Mouse (Mus musculus): ENCODE measurements around the gene Rad23a. TPM values are rescaled to one million over a fixed set of nuclear protein-coding genes. Genes with fewer than 3 reads are reported as not detected.
"Not testable (repeated sequence)": the region's sequence is repeated elsewhere in the genome, so short reads cannot be mapped to it uniquely, and the experiment has no call there.

Rad23a gene
- total RNA-seq, 2 experiments from 2014 or later = 134 TPM

DNA sequence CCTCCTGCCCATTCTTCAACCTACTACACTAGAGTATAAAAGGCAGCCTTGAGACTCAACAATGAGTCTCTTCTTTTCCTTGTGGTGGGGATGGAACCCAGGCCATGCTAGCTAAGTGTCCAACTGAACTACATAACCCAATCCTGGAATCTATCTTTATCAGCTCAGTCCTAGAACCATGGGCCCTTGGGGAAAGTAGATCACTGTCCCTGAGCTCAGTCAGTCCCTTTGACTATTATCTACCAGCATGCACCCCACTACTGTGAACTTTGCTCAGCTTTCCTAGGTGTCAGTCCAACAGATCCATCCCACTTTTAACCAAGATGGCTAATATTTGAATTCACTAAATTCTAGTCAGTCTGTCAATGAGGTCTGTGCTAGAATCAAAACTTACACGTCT is 1.0 kb upstream of the Rad23a start:
- no peak for DNase-seq

DNA sequence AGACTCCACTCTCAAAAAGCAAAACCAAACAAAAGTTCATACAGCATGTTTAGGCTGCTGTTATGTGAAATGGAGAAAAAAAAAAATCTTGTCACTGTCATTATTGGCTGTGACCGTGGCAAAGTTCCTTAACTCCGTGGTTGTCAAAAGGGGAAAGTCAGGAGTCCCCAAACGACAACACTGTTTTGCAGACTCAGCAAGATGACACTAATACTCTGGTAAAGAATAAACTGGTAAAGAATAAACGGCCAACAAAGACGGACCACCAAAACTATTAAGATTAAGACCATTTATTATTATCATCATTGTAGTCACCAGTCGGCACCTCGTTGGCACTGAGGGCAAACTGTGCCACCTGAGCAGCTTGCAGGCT is 604 bp downstream of the Rad23a start:
- DNase-seq = no peak

DNA sequence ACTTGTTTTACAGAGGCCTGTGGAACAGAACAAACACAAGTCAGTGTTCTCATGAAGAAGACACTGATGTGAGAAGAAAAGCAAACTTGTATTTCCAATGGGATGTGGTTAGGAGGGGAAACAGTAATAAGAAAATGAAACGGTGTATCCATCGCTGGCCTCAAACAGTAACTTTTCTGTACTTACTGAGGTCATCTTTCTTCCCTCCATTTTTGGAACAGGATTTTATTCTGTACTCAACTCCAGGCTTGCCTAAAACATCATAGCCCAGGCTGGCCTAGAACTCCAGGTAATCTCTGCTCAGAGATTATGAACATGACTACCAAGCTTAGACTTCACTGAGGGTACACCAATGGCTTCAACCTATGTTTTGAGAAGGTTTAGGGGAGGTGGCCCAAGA is 1.1 kb downstream of the Rad23a start:
- DNase-seq = no peak

DNA sequence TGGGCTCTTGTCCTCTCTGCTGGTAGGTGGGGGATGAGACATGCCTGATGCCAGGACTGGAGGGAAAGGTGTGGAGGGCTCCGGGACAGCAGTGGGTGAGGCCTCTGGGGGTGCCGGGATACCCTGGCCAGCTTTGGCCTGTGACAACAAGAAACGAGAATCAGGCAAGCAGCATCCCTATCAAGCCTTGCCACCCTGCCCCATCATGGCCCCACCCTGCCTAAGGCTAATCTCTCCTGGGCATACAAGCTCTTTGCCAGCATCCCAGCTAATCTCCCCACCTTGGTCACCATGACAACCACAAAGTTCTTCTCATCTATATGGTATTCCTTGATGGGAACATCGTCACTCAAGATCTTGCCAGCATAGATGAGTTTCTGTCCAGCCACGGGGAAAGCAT is 2.0 kb downstream of the Rad23a start:
- no peak for DNase-seq

DNA sequence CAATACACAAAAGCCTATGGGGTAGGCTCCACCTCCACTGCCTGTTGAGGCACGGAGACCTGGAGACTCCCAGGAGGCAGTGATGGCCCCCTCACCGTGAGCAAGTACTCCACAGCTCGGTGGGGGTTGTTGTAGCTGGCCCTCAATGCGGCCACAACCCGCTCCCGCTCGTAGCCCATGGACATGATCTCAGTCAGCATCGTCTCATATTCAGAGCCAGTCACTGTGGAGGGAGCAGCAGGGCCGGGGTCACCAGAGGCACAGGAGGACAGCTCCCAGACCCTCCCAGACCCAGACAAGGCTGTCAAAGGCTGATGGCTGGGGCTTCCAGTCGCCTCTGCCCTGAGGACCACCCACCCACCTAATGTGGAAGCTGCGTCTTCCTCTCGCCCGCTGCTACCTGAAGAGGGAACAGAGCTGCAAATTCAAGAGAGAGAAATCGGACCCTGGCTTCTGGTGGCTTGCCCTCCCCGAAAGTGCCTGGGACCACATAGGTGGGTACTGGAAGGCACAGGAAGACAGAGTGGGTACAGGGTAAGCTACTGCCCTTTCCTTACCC is 2.5 kb downstream of the Rad23a start:
- no peak for DNase-seq

DNA sequence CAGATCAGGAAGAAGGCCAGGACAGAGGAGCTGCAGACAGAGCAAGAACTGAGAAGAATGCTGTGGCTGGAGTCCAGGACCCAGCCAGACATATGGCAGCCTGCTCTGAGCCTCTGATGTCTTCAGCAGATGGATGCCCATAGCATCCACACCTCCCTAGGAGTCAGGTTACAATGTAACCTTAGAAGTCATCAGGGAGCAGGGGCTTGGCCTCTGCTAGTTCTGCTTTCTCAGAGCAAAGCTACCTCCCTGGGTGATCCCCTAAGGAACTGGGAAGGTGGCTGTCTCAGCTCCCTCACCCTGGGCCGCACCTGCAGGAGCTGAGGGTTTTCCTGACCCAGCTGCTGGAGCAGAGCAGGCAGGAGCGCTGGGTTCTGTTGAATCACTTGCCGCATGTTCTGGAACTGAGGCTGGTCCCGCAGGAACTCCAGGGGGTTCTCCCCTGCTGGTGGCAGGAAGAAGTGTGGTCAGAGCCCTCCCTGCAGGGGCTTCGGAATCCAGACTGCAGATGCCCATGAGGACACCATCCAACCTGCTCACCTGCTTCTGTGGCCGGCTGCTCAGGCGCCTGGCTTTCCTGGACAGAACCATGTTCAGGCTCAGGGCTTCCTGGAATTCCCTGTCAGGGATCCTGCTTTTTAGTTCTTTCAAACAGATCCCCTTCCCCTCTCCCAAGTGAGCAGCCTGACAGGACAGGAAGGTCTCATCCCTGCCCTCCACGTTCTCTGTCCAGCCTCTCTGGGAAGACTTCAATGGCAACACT is 3.1 kb downstream of the Rad23a start:
- DNase-seq = no peak

DNA sequence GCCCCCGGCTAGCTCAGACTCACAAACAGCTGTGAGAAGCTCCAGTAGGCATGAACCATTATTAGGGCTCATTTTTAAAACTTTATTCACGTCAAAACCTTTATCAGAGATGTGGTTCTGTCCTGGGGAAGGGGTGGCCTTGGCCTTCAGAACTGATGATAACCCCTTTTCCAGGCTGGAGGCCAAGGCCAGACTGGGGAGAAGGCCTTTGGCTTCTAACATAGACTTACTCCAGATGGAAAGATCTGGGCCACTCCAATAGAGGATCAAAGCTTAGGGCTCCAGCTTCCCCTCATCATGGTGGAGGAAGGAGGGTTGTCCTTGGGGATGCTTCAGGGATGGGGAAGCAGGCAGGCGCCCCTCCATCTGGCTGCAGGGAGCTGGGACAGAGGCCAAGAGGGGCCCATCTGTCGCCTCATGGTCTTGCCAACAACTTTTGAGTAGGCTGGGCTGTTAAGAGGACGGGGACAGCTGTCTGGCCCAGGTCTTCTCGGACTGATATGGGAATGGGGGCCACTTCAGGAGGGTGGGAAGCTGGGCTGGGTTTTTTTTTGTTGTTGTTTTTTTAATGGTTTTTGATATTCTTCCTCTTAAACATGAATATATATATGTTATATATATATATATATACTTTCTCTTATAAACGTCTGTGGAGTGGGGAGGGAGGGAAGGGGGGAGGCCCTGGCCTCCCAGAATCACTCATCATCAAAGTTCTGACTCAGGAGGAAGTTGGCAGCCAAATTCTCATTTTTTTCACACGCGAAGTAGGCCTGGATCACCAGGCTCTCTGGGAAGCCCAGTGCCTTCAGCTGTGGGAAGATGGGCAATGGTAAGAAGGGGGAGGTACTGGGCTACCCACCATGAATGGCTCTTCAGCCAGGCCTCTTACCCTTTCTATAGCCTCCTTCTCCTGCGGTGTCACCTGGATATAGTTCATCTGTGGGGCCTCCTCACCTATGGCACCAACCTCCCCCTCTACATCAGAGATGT is 5.3 kb downstream of the Rad23a start:
- DNase-seq = no peak

DNA sequence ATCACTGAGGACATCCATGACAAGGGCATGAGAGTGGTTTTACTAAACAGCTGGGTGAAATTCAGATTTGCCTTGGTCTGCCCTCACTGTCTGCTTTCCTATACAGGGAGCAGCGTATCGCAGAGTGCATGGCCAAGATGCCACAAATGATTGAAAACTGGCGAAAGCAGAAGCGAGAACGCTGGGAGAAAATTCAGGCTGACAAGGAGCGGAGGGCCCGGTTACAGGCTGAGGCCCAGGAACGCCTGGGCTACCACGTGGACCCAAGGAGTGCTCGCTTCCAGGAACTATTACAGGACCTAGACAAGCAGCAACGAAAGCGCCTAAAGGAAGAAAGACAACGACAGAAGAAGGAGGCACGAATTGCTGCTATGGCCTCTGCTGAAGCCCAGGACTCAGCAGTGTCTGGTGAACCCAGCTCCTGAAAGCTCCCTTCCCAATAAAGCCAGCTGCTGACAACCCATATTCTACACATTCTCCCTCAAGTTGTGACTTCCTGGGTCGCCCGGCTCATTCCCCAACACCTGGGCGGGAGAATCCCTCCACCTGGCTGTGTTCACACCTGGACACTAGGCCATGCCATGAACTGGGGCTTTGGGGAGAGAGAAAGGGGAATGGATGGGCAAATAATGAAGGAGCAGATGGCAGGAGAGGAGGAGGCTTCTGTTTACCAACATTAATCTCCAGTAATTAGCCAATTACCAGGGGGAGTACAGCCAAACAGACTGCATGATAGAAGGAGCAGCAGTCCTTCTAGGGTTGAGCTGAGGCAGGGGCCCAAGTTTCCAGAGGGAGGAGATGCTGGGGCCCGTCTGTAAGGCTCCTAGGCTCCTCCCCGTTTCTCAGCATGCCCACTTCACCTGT is 6.2 kb downstream of the Rad23a start:
- DNase-seq = no peak

DNA sequence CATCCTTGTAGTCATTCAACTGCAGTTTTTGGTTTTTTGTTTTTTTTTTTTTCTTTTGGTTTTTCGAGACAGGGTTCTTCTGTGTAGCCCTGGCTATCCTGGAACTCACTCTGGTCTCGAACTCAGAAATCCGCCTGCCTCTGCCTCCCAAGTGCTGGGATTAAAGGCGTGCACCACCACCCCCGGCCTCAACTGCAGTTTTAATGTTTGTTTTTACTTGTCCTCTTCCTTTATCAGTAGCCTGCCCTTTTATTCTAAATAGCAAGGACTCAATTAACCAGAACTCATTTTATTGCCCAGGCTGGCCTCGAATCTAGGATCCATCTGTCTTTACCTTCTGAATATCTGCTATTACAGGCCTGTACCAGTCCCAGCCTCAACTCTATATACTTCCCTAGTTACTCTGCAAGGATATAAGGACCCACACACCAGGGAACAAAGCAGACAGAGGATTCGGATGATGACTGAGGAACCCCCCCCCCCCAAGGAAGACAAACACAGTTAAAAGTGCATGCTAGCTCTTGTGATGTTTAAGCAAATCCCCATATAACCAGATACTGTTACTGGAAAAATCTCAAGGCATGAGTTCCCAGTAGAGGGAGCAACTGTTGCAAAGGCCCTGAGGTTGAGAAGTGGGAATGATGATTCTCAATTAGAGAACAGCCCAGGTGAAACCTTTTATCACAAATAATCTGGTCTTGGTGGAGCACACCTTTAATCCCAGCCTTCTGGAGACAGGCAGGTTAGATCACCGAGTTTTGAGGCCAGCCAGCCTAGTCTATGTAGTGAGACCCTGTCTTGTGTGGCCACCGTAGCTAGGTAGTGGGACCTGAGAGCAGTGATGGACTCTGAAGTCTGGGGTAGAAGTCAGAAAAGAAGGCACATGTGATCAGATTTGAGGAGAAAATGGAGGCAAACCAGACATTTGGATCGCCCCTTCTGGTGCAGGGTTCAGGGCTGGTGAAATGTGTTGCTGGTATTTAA is 7.4 kb downstream of the Rad23a start:
- no peak for DNase-seq

DNA sequence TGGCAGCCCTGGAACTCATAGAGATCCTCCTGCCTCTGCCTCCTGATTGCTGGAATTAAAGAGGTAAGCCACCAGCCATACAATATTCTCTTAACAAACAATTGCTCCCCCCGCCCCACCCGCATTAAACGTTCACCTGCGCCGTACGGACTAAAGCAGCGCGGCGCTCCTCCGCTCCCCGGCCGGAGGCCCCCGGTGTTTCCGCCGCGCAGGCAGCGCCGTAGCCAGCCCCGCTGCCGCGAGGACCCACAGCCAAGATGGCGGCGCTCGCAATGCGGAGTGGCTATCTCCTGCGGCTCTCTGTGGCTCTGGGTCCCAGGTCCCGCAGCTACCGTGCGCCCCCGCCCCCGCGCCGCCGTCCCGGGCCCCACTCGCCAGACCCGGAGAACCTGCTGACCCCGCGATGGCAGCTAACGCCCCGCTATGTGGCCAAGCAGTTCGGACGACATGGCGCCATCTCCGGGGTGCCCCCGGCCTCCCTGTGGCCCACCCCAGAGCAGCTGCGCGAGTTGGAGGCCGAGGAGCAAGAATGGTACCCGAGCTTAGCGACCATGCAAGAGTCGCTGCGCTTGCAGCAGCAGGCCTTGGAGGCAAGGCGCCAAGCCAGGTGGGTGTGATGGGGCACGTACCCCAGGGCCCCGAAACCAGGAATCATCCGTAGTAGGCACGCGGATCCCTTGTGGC is 8.3 kb downstream of the Rad23a start:
- DNase-seq = peak; percentile 80

DNA sequence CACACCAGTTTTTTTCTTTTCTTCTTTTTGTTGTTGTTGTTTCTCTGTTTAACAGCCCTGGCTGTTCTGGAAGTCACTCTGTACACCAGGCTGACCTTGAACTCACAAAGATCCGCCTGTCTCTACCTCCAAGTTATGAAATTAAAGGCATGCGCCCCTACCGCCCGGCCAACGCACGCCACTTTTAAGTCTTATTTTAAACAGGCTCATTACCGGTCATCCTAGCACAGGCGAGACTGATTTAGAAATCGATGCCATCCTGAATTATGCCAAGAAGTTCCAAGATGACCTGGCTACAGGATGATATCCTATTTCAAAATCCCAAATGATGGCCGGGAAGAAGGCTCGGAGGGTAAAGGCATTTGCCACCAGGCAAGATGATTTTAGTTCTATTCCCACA is 9.0 kb downstream of the Rad23a start, which contains the start of gene Gadd45gip1:
Gadd45gip1 (plus strand) TSS at position 33 of the 400 bp plus-strand sequence.
- DNase-seq = peak; percentile 52

DNA sequence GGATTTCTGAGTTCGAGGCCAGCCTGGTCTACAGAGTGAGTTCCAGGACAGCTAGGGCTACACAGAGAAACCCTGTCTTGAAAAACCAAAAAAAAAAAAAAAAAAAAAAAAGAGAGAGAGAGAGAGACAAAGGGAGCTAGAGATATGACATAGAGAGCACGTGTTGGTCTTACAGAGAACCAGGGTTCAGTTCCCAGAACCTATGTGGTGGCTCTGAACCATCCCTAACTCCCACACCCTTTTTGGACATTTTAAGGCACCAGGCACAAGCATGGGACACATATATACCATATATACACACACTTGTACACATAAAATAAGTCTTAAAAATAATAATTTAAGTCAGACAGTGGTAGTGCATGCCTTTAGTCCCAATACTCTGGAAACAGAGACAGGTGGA is 13.9 kb downstream of the Rad23a start:
- DNase-seq = not testable (repeated sequence)

DNA sequence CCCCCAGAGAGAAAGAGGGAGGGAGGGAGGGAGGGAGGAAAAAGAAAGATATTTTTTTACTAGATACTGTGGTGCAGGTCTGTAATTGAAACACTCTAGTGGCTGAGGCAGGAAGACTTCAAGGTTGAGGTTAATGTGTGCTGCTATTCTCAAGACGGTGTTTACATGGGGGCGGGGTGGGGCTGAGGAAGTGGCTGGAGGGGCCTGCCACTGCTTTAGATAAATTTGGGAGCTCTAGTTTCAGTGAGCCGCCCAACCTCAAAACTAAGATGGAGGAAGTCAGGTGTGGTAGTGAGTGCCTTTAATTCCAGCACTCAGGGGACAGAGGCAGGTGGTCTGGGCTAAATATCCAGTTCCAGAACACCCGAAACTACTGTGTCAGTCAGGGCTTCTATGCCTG is 14.8 kb downstream of the Rad23a start:
- no peak for DNase-seq

DNA sequence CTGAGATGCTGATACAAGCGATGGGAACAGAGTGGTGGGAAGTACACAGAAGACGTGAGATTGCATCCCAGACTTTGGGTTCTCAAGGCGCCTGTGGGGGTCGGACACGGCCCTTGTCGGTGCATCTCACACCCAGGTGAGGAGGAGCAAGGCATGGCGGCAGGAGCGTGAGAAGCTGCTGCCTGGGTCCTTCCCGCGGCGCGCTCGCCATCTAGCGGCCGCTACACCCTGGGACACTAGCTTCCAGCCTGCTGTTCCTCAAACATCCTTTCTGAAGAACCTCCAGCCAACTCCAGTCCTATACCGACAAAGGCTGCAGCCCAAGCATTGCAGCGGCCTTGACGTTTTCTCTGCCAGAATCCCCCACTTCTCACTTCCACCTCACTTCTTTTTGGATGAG is 16.8 kb downstream of the Rad23a start:
- DNase-seq = peak; percentile 53

DNA sequence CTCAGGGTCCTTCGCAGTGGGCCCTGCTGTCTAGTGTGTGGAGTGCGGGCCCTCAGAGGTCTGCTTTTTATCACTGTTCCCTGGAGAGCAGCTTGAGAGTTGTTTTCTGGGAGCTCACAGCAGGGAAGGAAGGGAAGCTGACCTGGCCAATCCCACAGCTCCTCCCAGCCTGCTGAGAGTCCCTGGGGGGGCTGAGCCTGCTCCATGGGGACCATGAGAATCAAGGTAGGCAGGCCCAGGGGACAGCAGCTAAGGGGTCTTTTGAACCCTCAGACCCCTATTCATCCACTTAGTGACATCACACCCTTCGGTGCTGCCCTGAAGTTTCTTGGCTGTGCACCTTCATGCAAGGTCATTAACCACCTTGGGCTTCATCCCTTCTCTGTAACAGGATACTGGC is 17.7 kb downstream of the Rad23a start, which contains the start of gene Dand5:
Dand5 (minus strand) TSS at position 101 of the 400 bp plus-strand sequence.
- DNase-seq = no peak

DNA sequence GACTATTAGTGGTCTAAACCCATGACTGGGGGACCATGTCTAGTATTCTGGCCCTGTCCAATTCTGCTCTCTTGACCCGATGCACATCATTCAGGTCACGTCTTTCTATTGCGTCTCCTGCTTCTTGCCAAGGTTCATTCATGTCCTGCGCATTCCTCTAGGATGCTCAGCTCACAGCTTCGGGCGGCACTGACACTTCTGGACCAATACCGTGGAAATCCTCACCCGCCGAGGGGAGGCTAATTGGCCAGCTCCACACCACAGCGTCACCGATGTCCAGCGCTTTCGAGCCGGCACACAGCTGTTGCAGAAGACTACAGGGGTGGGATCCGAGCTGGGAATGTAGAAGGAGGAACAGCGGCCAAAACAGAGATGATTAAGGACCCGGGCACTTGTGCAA is 24.3 kb downstream of the Rad23a start:
- peak; percentile 22 for DNase-seq

DNA sequence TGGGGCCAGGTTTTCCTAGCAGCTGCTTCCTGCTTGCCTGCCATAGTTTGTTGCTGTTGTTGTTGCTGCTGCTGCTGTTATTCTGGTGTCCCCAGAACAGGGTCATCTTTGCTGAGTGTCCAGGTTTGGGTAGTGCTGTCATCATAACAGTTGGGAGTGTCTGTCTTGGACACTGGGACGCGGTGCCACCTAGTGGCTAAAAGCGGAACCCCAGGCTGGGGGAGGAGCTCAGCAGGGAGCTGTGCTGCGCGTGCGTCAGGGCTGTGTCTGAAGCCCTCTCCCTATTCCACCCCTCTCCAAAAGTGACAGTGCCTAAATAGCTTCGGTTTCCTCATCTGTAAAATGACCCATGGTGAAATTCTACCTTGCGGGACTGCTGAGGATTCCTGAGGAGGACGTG is 24.9 kb downstream of the Rad23a start:
- peak; percentile 93 for DNase-seq

DNA sequence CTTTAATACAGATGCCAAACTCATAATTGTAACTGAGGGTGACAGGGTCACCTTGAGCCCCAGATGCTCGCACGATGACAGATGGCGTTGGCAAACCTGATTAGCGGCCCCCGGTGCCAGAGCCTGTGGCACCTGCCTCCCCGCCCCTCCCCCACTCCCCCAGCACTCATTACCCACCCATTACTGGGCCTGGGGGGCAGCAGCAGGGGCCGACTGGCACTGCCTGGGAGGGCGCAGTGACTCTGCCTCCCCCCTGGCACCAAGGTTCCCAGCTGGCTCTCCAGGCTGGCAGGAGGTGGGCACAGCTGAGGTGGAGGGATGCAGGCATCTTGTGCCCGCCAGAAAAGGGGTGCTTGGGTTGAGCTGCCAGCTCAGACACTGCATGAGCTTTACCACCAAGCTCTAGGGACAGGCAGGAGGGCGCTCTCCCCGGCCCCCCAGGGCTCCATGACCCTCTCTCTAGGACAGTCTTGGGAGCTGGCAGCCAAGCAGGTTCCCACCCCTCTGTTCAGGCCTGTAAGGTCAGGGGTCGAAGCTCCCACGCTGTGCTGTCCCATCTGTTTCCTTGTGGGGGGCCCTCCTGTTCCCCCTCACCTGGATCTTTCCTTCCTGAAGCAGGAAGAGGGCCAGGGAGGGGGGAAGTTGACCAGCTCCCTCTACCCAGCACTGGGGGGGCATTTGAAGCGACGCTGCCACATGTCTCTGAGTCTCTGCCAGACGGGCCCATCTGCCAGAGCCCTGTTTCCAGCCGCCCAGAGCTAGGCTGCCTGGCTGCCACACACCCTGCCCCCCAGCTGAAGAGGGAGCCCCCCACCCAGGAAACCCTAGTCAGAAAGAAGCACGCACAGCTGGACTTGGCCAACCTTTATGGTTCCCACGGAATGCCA is 25.7 kb downstream of the Rad23a start:
- DNase-seq = peak; percentile 57

DNA sequence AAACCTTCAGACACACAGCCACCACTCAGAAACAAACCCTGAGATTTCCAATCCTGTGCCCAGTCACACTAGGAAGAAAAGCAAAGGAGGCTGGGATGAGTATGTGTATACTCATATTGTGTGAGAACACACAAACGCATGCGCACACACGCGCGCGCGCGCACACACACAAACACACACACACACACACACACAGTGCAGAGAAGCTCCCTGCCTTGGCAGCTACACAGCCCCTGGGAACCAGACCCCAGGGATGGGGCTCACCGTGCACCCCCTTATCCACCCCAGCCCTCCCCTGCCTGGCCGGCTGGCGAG is 26.3 kb downstream of the Rad23a start:
- no peak for DNase-seq
